Mouse (Mus musculus) skeletal muscle tissue, adult 2 months (tissue): ENCODE measurements around the gene Bex1.
"Not testable (repeated sequence)": the region's sequence is repeated elsewhere in the genome, so short reads cannot be mapped to it uniquely, and the experiment has no call there.

Experiments used
- DNase-seq: peaks from one replicate; pipeline ENCODE4 v3.0.0-alpha.2; 2012; ENCODE audit warnings: low read depth, low spot score

Gene Bex1

GRCm38 (mm10) chrX:136214729-136215677, at the start of gene Bex1, which contains the start of gene Tceal7:
Gene Bex1, minus strand, starts transcription at chrX:136215513.
Gene Tceal7, plus strand, starts transcription at chrX:136214779.
- not testable (repeated sequence) for DNase-seq

- no peak for DNase-seq
Observed at GRCm38 (mm10) chrX:136252023-136252729, 36.9 kb upstream of the Bex1 start.

GRCm38 (mm10) chrX:136249671-136250070, 34.4 kb upstream of the Bex1 start:
- DNase-seq = no peak

DNA sequence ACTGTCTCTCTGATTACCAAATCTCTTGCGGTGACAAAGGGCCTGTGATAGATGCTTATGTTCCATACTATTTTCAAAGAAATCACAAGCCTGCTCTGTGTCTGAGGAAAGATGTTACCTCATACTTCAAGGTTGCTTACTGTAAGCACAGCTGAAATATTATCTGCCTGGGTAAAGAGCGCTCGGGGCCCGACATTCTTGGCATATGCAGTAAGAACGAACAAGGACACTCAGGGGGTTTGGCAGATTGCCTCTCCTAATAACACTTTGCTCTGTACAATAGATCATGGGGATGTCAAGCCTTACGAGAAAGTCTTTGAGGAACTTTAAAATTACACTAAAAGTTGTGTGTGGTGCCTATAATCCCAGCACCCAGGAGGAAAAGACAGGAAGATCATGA, 33.5 kb upstream of the Bex1 start:
- DNase-seq = no peak

DNA sequence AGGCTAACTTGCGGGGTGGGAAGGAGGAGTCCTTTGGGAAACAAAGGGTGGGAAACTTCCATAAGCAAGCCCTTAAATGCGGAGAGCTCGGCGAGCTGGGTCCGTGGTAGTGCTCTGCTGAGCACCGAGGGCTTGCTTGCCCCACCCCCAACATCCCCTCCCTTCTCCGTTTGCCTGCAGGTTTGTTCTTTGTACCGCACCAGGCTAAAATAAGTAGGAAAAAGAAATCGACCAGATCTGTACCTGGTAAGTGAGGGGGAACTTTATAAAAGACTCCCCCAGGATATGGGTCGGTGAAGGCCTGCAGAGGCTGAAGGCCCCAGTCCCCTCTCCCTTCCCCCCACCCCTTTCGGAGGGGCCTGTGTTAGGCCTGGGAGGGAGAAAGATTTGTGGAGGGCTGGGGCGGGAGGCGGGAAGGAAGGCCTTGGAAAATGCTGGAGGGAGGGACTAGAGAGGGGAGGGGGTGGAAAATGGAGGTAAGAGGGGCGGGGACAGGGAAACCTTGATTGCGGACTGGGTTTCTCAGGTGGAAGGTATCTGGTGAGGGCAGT, 30.3 kb upstream of the Bex1 start:
- DNase-seq = no peak

DNA sequence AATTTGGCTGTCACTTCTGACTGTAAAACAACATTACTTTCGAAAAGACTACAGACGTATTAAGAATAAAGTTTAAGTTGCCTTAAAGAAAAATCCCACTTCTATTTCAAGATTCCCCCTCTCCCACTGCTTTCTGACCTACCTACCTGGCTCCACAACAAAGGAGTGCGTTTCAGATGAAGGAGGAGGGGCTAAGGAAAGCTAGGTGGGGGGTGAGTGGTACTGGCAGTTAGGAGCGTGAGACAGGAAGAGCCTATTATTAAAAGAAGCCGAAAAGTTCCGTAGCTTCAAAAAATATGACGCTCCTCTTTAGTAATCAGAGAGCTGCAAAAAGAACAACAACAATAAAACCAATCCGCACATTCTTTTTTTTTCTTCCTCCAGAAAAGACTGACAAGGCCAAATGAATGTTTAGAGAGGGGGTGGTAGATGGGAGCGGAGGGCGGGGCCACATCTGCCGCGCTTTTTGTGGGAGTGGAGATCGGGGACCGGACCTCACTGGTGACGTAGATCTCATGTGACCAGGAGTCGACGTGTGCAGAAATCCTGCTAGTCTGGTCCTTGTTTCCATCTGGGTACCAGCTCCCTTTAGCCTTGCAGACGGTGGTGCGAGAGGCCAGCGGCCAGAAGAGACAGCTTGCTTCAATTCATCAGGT, 29.4 kb upstream of the Bex1 start, which contains the start of gene Tceal9:
Gene Tceal9 (plus strand): TSS at position 506 of the 656 bp plus-strand sequence.
- DNase-seq = peak; percentile 54

DNA sequence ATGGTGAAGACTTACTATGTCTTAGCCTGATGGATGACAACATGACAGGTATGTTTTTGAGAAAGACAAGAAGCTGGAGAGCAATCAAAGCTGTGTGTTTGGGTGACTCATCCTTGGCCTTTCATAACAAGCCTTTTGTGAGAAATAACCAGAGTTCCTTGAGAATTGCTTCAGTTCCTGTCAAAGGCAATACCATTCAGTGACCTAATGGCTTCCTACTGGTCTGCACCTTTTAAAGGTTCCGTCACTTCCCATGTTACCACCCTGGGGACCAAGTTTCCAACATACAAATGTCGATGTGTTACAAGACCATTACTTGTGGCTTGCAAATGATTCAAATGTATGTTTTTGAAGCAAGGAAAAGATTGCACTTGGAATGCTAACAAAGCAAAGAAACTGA, 27.9 kb upstream of the Bex1 start:
- no peak for DNase-seq

GRCm38 (mm10) chrX:136238118-136238517, 22.8 kb upstream of the Bex1 start:
- DNase-seq = no peak

DNA sequence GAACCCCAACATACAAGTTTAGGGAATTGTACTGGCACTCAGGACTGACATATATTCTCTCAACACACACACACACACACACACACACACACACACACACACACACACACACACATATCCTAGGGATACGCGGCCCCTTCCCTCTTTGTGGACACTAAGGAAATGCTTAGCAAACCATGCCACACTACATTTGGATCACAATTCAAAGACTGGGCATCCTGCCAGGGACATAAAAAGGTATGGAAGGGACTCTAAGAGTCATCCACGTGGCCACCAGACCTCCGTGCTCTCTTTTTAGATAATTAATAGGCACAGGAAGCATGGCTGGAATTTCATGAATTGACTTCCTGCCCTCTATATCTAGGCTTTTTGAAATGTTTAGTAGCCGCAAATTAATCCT, 12.5 kb upstream of the Bex1 start:
- no peak for DNase-seq

- DNase-seq = peak; percentile 49
Observed at GRCm38 (mm10) chrX:136223714-136224113, 8.4 kb upstream of the Bex1 start.

GRCm38 (mm10) chrX:136216303-136216702, 990 bp upstream of the Bex1 start:
- DNase-seq = no peak

- no peak for DNase-seq
Observed at GRCm38 (mm10) chrX:136213396-136213795, 1.9 kb downstream of the Bex1 start.

- no peak for DNase-seq
Observed at GRCm38 (mm10) chrX:136204406-136204805, 10.9 kb downstream of the Bex1 start.

- peak; percentile 38 for DNase-seq
Observed at GRCm38 (mm10) chrX:136203664-136204066, 11.6 kb downstream of the Bex1 start, which contains the start of gene Tceal5. Gene Tceal5, minus strand, starts transcription at chrX:136203876.

DNA sequence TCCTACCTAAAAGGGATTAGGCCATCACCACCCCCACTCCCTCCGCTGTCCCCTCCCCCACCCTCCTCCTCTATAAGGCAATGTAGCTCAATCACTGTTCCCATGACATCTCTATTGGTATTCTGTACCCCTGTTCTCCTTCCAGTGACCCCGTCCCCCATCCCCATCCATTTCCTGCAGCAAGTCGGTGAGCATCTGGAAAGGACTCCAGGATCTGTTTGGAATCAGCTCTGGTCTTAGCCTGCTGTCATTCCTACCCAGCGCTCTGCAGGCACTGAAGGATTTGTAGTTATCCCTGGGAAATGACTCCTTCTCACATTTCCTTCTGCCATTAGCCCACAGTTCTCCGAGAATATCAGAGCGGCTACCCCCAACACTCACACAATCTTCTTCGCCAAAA, 12.1 kb downstream of the Bex1 start:
- no peak for DNase-seq

GRCm38 (mm10) chrX:136196873-136197272, 18.4 kb downstream of the Bex1 start:
- DNase-seq = no peak

DNA sequence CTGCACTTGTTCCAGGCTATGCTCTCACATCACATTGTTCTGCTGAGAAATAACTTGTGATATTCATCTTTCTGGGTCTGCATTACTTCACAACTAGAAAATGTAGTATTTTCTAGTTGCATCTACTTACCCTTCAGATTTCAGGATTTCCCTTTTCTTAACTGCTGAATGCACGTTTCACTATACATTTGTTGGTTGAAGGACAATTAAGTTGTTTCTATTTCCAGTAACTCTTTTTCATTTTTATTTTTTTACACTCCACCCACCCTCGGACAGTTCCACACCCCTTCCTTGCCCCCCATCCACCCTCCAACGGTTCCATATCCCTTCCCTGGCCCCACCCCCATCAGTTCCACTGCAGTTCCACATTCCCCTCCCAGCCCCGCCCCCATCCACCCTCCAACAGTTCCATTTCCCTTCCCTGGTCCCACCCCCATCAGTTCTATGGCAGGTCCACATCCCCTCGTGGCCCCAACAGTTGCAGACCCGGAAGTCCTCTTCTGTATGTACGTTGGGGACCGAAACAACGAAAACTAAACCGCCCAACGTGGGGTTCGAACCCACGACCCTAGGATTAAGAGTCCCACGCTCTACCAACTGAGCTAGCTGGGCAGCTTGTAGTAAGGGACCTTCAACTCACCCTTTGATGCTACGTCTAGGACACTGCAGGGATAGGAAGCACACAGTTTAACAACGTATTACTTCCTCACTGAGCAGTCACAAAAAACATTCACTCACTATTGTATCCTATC, 19.9 kb downstream of the Bex1 start:
- no peak for DNase-seq

- no peak for DNase-seq
Observed at GRCm38 (mm10) chrX:136183107-136183506, 32.2 kb downstream of the Bex1 start.

- no peak for DNase-seq
Observed at GRCm38 (mm10) chrX:136180897-136181553, 34.3 kb downstream of the Bex1 start.

DNA sequence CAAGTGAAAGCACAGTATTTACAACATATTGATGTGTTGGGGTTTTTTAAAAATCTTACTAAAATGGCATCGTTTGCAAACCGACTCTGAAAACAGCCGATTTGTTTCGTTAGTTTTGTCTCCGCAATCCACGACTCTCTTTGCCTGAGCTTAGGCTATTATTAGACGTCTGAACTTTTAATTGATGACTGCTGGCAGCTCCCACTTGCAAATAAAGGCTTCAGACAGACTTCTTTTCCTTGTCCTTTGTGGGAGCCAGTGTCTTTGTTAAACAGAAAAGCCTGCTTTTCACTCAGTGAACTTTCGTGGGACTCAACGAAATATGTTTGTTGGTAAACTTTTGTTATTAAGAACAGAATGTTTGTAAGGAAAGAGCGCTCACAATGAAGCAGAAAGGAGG, 42.5 kb downstream of the Bex1 start:
- DNase-seq = no peak
